Mouse (Mus musculus) midbrain, postnatal 0 days (tissue): ENCODE data around the gene Cbfb. TPM values are rescaled to one million over a fixed set of nuclear protein-coding genes. Genes with fewer than 3 reads are reported as not detected.

Source experiments
- ATAC-seq: fragments of 200-750 bp; cut with Nextera tagmentation; 2 replicates; pipeline ENCODE4 v1.8.0; 2017; ENCODE audit warnings: moderate number of reproducible peaks, mild to moderate bottlenecking, moderate TSS enrichment, moderate library complexity; ENCODE audit not compliant: low FRiP score
- DNase-seq: peaks from one replicate; pipeline ENCODE4 v3.0.0-alpha.2; 2015; ENCODE audit warnings: low spot score
- H3K27ac ChIP-seq: fragments of 300-500 bp; sonication (generic); 2 replicates; pipeline ENCODE4 v1.5.1; 2014; ENCODE audit warnings: low read depth, mild to moderate bottlenecking, low read length, mixed read lengths
- H3K27me3 ChIP-seq: fragments of 300-500 bp; sonication (generic); 2 replicates; pipeline ENCODE4 v1.6.1; 2014; ENCODE audit warnings: low read length, control low read depth, mixed read lengths; ENCODE audit not compliant: insufficient read depth
- H3K36me3 ChIP-seq: fragments of 300-500 bp; sonication (generic); 2 replicates; pipeline ENCODE4 v1.6.1; 2014; ENCODE audit warnings: low read length, control low read depth, mixed read lengths; ENCODE audit not compliant: insufficient read depth
- H3K4me1 ChIP-seq: fragments of 300-500 bp; sonication (generic); 2 replicates; pipeline ENCODE4 v1.6.1; 2014; ENCODE audit warnings: mild to moderate bottlenecking, control low read depth, antibody characterized with exemption, low read length, mixed read lengths; ENCODE audit not compliant: insufficient read depth
- H3K4me2 ChIP-seq: fragments of 300-500 bp; sonication (generic); 2 replicates; pipeline ENCODE4 v1.6.1; 2014; ENCODE audit warnings: low read depth, mild to moderate bottlenecking, low read length, mixed read lengths; ENCODE audit not compliant: poor library complexity, severe bottlenecking
- H3K4me3 ChIP-seq: fragments of 300-500 bp; sonication (generic); 2 replicates; pipeline ENCODE4 v1.5.1; 2014; ENCODE audit warnings: low read depth, mild to moderate bottlenecking, low read length, moderate library complexity
- H3K9ac ChIP-seq: fragments of 300-500 bp; sonication (generic); replicated peaks from 2 replicates; pipeline ENCODE4 v1.6.1; 2014; ENCODE audit warnings: mild to moderate bottlenecking, low read length, moderate library complexity, mixed read lengths; ENCODE audit not compliant: poor library complexity, severe bottlenecking
- H3K9me3 ChIP-seq: fragments of 300-500 bp; sonication (generic); 2 replicates; pipeline ENCODE4 v1.6.1; 2016; ENCODE audit warnings: low read length, control low read depth
- CTCF ChIP-seq: IDR thresholded peaks from 2 replicates; pipeline ENCODE4 v1.5.1; 2016; ENCODE audit warnings: antibody characterized with exemption, mild to moderate bottlenecking
- WGBS: fragments of 180-500 bp; shearing (Covaris S2); extraction: QIAGEN DNeasy Blood & Tissue Kit; methylation state at CpG from one replicate; pipeline ENCODE4 v1.1.7; 2014; 5-methylcytosine and 5-hydroxymethylcytosine counted together
- polyA plus RNA-seq: library from polyadenylated mRNA; unstranded; fragments of >200 nt; fragmentation: Nextera tagmentation; extraction: Ambion mirVana; gene quantifications from 2 replicates; pipeline ENCODE4 v1.2.1, GENCODE M21; 2015
- total RNA-seq: library from RNA; depleted of rRNA; stranded (reverse); fragments of >200 nt; gene quantifications from 2 replicates; pipeline ENCODE4 v1.2.3, GENCODE M21; 2014; rRNA removed

Cbfb gene
- total and polyA plus RNA-seq, 2 experiments from 2014 or later: 17.5 to 43.9 TPM

GRCm38 (mm10) chr8:105261326-105261980 is 91.0 kb downstream of the Cbfb start:
- no peak overlapping the region for H3K9ac ChIP-seq
- no peak overlapping the region for H3K4me2 ChIP-seq
- ATAC-seq: no peak
- no peaks in the 10 kb centered on the region for H3K4me1 ChIP-seq
- H3K27me3 ChIP-seq: peaks cover 56% of the 10 kb centered on the region
- H3K27ac ChIP-seq: no peak overlapping the region
- no peak for DNase-seq
- no peak for TF ChIP-seq CTCF
- H3K4me3 ChIP-seq: no peak overlapping the region
- 87% methylated on average over 12 of the region's 12 CpGs for WGBS
- H3K36me3 ChIP-seq: no peaks in the 10 kb centered on the region
- H3K9me3 ChIP-seq: no peaks in the 10 kb centered on the region

- DNase-seq (no peak), ATAC-seq (no peak)
- Histone ChIP-seq H3K4me1 (no peaks in the 10 kb centered on the region), H3K9me3 (no peaks in the 10 kb centered on the region), H3K27me3 (peaks cover 63% of the 10 kb centered on the region), H3K27ac (no peak overlapping the region), H3K36me3 (no peaks in the 10 kb centered on the region), H3K9ac (no peak overlapping the region), H3K4me2 (no peak overlapping the region), H3K4me3 (no peak overlapping the region)
- TF ChIP-seq CTCF: peak; percentile 51
- 43% methylated on average over 16 of the region's 16 CpGs for WGBS
Observed at GRCm38 (mm10) chr8:105263244-105263912, 92.9 kb downstream of the Cbfb start.

- WGBS: 1% methylated on average over 53 of the region's 54 CpGs
- Histone ChIP-seq H3K4me3 (peak within 1 kb of the TSS; percentile 67), H3K27ac (no peak within 1 kb of the TSS), H3K9ac (peak within 1 kb of the TSS; percentile 51), H3K9me3 (no peaks in the 10 kb centered on the region), H3K4me2 (peak within 1 kb of the TSS; percentile 95), H3K27me3 (peaks cover 54% of the 10 kb centered on the region), H3K36me3 (no peaks in the 10 kb centered on the region), H3K4me1 (no peaks in the 10 kb centered on the region)
- DNase-seq (no peak), ATAC-seq (no peak)
- TF ChIP-seq CTCF: peak; percentile 6; the same call in 1 of the 2 replicates
Observed at GRCm38 (mm10) chr8:105264024-105264982, 93.8 kb downstream of the Cbfb start, which contains the start of the genes Tradd and Fbxl8. TSS of gene Tradd (minus strand) at chr8:105264609. TSS of gene Fbxl8 (plus strand) at chr8:105264648.

GRCm38 (mm10) chr8:105265128-105265527 is 94.7 kb downstream of the Cbfb start:
- Histone ChIP-seq H3K27me3 (peaks cover 58% of the 10 kb centered on the region), H3K4me1 (no peaks in the 10 kb centered on the region), H3K4me2 (peak overlapping the region; percentile 95; the same call in 1 of the 2 replicates), H3K27ac (no peak overlapping the region), H3K9ac (no peak overlapping the region), H3K4me3 (no peak overlapping the region), H3K36me3 (no peaks in the 10 kb centered on the region), H3K9me3 (no peaks in the 10 kb centered on the region)
- 13% methylated on average over 10 of the region's 10 CpGs for WGBS
- DNase-seq (no peak), ATAC-seq (no peak)
- no peak for TF ChIP-seq CTCF

GRCm38 (mm10) chr8:105266775-105267174 is 96.3 kb downstream of the Cbfb start:
- Histone ChIP-seq H3K27ac (no peak overlapping the region), H3K27me3 (peaks cover 57% of the 10 kb centered on the region), H3K4me3 (no peak overlapping the region), H3K9me3 (no peaks in the 10 kb centered on the region), H3K4me1 (0 out of 2 replicates have a peak, but pooled peaks cover 6% of the 10 kb centered on the region), H3K36me3 (no peaks in the 10 kb centered on the region), H3K4me2 (no peak overlapping the region), H3K9ac (no peak overlapping the region)
- WGBS: 12% methylated on average over 13 of the region's 13 CpGs
- no peak for TF ChIP-seq CTCF
- ATAC-seq: no peak
- no peak for DNase-seq

Other genes with a start within 250 kb of the Cbfb start
- not detected in 2 replicates for gene Ces2e, start 244.4 kb upstream of the Cbfb start, total RNA-seq
- not detected in 2 replicates for gene Ces2e, start 244.4 kb upstream of the Cbfb start, polyA plus RNA-seq
- gene Ces2f, start 223.3 kb upstream of the Cbfb start, total RNA-seq: 0.93 TPM in 1 of 2 replicates, not detected in the other
- not detected in 2 replicates for gene Ces2f, start 223.3 kb upstream of the Cbfb start, polyA plus RNA-seq
- 0.14 and 0.49 TPM in 2 replicates for gene Ces2g, start 209.0 kb upstream of the Cbfb start, total RNA-seq
- gene Ces2g, start 209.0 kb upstream of the Cbfb start, polyA plus RNA-seq: 0.15 and 0.28 TPM in 2 replicates
- not detected in 2 replicates for gene Ces2h, start 169.8 kb upstream of the Cbfb start, total RNA-seq
- not detected in 2 replicates for gene Ces2h, start 169.8 kb upstream of the Cbfb start, polyA plus RNA-seq
- gene Ces3a, start 122.1 kb upstream of the Cbfb start, total RNA-seq: not detected in 2 replicates
- gene Ces3a, start 122.1 kb upstream of the Cbfb start, polyA plus RNA-seq: not detected in 2 replicates
- gene Ces3b, start 86.9 kb upstream of the Cbfb start, total RNA-seq: not detected in 2 replicates
- gene Ces3b, start 86.9 kb upstream of the Cbfb start, polyA plus RNA-seq: not detected in 2 replicates
- not detected in 2 replicates for gene Ces4a, start 38.9 kb upstream of the Cbfb start, total RNA-seq
- 0.06 TPM in 1 of 2 replicates, not detected in the other for gene Ces4a, start 38.9 kb upstream of the Cbfb start, polyA plus RNA-seq
- 33.6 and 36.7 TPM in 2 replicates for gene D230025D16Rik, start 54.5 kb downstream of the Cbfb start, total RNA-seq
- 24.6 and 28.3 TPM in 2 replicates for gene D230025D16Rik, start 54.5 kb downstream of the Cbfb start, polyA plus RNA-seq
- 14.2 and 17.5 TPM in 2 replicates for gene B3gnt9, start 84.5 kb downstream of the Cbfb start, total RNA-seq
- gene B3gnt9, start 84.5 kb downstream of the Cbfb start, polyA plus RNA-seq: 9.5 and 11.5 TPM in 2 replicates
- 7.5 and 8.3 TPM in 2 replicates for gene Tradd, start 93.9 kb downstream of the Cbfb start, total RNA-seq
- 7.4 and 8.0 TPM in 2 replicates for gene Tradd, start 93.9 kb downstream of the Cbfb start, polyA plus RNA-seq
- gene Fbxl8, start 94.0 kb downstream of the Cbfb start, total RNA-seq: 0.52 and 0.77 TPM in 2 replicates
- 0.83 and 0.85 TPM in 2 replicates for gene Fbxl8, start 94.0 kb downstream of the Cbfb start, polyA plus RNA-seq
- gene Hsf4, start 99.1 kb downstream of the Cbfb start, total RNA-seq: 0.33 TPM in 1 of 2 replicates, not detected in the other
- gene Hsf4, start 99.1 kb downstream of the Cbfb start, polyA plus RNA-seq: 0.43 and 0.59 TPM in 2 replicates
- gene Nol3, start 105.5 kb downstream of the Cbfb start, total RNA-seq: 2.0 and 2.3 TPM in 2 replicates
- gene Nol3, start 105.5 kb downstream of the Cbfb start, polyA plus RNA-seq: 6.5 and 8.1 TPM in 2 replicates
- gene 4931428F04Rik, start 119.2 kb downstream of the Cbfb start, total RNA-seq: 63.6 and 79.2 TPM in 2 replicates
- gene 4931428F04Rik, start 119.2 kb downstream of the Cbfb start, polyA plus RNA-seq: 131 and 132 TPM in 2 replicates
- gene Exoc3l, start 125.4 kb downstream of the Cbfb start, total RNA-seq: 2.0 and 5.1 TPM in 2 replicates
- 6.8 and 6.9 TPM in 2 replicates for gene Exoc3l, start 125.4 kb downstream of the Cbfb start, polyA plus RNA-seq
- gene E2f4, start 127.0 kb downstream of the Cbfb start, total RNA-seq: 28.2 and 35.7 TPM in 2 replicates
- gene E2f4, start 127.0 kb downstream of the Cbfb start, polyA plus RNA-seq: 29.1 and 29.3 TPM in 2 replicates
- gene Elmo3, start 134.9 kb downstream of the Cbfb start, total RNA-seq: 0.71 and 1.3 TPM in 2 replicates
- 0.81 and 1.3 TPM in 2 replicates for gene Elmo3, start 134.9 kb downstream of the Cbfb start, polyA plus RNA-seq
- gene Lrrc29, start 155.6 kb downstream of the Cbfb start, total RNA-seq: 2.5 and 4.5 TPM in 2 replicates
- 2.1 and 2.4 TPM in 2 replicates for gene Lrrc29, start 155.6 kb downstream of the Cbfb start, polyA plus RNA-seq
- 81.3 and 88.4 TPM in 2 replicates for gene Tmem208, start 155.7 kb downstream of the Cbfb start, total RNA-seq
- gene Tmem208, start 155.7 kb downstream of the Cbfb start, polyA plus RNA-seq: 129 and 152 TPM in 2 replicates
- gene Fhod1, start 177.3 kb downstream of the Cbfb start, total RNA-seq: 3.8 and 4.4 TPM in 2 replicates
- gene Fhod1, start 177.3 kb downstream of the Cbfb start, polyA plus RNA-seq: 0.48 and 0.56 TPM in 2 replicates
- 28.3 and 28.4 TPM in 2 replicates for gene Slc9a5, start 178.2 kb downstream of the Cbfb start, total RNA-seq
- gene Slc9a5, start 178.2 kb downstream of the Cbfb start, polyA plus RNA-seq: 12.8 and 14.4 TPM in 2 replicates
- gene Plekhg4, start 202.6 kb downstream of the Cbfb start, total RNA-seq: 6.3 and 8.7 TPM in 2 replicates
- 1.7 and 2.5 TPM in 2 replicates for gene Plekhg4, start 202.6 kb downstream of the Cbfb start, polyA plus RNA-seq
- gene Kctd19, start 242.8 kb downstream of the Cbfb start, total RNA-seq: 0.09 and 0.16 TPM in 2 replicates
- 0.27 TPM in 2 replicates for gene Kctd19, start 242.8 kb downstream of the Cbfb start, polyA plus RNA-seq
- gene Lrrc36, start 242.9 kb downstream of the Cbfb start, total RNA-seq: 0.28 and 0.93 TPM in 2 replicates
- gene Lrrc36, start 242.9 kb downstream of the Cbfb start, polyA plus RNA-seq: 0.86 and 0.99 TPM in 2 replicates